Mouse (Mus musculus): ENCODE measurements around the gene En2.

Gene En2

DNA sequence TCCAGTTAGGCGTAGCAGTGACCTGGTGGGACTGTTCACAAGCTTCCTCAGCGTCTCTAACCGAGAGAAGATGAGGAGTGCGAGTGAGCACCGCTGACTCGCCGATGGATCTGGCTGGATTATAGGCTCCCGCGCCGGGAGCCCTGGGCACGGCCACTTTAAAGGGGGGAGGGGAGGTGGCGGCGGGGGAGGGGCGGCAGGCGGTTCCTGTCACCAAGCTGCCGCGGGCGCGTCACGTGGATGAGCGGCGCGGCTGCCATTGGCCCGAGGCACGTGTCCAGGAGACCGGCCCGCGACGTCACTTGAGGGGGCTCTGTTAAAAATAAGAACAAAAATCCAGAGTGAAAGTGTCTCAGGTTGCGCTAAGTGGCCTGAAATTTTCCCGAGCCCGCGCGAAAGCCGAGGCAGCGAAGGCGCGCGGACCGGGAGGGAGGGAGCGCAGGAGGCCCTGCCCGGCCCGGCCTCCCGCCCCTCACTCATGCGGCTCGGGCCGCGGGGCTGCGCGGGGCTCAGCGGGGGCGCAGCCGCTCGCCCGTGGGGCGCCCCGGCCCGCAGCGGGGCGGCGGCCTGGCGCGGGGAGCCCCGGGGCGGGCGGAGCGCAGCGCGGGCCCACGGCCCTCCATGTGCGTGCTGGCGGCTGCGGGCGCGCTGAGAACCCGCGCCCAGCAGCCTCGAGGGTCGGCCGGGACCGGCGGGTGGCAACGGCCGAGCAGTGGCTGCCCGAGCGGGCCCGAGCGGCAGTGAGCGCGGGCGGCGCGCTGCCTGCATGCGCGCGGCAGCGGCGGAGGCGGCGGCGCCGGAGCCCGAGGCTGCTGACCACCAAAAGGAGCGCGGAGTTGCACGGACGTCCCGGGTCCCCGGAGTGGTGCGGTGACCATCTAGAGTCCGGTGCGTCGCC, at the start of gene En2:
En2 (plus strand) TSS at position 337 of the 898 bp plus-strand sequence.
- DNase-seq (ENCODE audit: low spot score in 2 of 2), result no peak

DNA sequence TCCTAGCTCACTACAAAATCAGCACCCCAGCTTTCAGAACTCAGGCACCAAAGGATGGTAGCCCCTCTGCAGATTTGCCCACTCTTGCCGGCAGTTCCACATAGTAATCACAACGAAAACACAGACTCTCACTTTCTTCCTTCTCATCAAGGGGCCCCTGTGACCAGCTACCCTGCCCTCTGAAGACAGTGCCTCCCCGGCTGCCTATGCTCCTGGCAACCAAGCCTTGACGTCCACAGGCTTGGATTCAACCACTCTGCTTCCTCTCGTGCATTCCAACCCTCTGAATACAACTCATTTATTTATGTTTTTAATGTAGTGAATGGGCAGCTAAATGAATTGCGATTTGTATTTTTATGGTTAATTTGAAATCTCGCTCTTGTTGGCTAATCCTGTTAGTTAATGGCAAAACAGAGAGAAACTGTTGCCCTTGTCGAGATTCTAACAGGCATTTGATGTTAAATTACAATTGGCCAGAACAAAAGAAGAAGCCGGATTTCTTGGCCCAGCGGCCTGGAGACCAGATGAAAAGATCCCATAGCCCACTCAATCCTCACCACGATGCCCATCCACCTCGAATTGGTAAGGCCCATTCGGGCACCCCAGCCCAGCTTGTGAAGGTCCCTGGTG, 48.1 kb upstream of the En2 start:
- no peak for DNase-seq (ENCODE audit: low spot score in 2 of 2)

DNA sequence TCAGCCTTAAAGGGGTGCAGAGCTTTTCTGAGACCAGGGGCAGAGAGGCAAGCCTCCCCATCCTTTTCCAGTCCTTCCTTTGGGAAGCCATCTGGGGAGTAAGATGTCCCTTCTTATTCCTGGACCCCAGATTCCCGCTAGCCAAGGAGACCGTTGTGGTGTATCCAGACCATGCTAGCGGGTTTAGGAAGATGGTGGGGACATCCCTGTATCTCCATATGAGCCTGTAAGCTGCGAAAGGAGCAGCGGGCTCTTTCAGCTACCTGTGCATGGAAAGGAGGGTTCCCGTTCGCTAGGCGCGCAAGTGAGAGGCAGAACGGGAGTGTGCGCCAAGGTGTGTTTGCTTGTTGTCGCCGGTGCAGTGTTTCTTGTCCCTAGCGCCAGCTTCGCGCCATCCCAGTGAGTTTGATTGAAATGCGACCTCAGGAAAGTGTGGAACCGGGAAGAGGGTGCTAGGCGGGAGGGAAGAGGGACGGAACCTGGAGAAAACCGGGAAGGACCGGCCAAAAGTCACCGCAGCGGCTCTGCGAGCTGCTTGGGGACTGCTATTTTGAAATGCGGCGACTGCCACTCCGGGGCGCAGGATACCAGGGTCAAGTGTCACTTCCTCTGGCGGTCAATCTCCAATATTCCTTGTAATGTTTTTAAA, 47.5 kb upstream of the En2 start:
- DNase-seq (ENCODE audit: low spot score in 2 of 2), result no peak

DNA sequence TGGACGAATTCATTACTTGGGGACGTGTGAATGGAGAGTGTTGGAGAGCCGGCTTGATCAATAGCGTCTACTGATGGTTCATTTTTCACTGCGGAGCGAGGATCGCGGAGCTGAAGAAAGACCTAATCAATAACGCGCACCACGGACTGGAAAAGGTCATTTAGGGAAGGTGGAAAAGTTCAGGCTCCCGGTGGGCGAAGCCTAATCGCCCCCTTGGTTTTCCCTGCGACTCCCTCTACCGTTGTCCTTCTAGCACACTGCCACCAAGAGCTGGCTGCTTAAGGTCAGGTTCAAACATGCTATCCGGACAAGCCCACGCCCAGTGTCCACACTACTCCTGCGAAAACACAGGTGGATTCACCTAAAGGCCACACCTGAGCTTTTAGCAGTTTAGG, 47.0 kb upstream of the En2 start:
- no peak for DNase-seq (ENCODE audit: low spot score in 2 of 2)

DNA sequence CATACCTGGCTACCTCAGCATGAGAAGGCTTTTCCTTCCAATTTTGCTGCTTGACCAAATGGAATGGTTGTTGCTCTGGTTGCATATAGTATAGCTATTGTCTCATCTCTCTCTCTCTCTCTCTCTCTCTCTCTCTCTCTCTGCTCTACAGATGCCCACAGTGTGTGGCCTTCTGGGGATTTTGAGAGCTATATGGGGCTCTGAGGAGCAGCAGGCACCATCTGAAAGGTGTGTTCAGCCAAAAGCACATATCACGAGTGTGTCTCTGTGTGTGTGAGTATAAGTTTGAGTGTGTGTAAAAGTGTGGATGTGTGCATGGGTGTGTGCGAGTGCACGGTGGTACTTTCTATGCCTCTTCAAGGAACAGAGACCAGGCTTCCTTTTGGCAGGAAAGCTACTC, 45.9 kb upstream of the En2 start:
- DNase-seq (ENCODE audit: low spot score in 2 of 2), result no peak

DNA sequence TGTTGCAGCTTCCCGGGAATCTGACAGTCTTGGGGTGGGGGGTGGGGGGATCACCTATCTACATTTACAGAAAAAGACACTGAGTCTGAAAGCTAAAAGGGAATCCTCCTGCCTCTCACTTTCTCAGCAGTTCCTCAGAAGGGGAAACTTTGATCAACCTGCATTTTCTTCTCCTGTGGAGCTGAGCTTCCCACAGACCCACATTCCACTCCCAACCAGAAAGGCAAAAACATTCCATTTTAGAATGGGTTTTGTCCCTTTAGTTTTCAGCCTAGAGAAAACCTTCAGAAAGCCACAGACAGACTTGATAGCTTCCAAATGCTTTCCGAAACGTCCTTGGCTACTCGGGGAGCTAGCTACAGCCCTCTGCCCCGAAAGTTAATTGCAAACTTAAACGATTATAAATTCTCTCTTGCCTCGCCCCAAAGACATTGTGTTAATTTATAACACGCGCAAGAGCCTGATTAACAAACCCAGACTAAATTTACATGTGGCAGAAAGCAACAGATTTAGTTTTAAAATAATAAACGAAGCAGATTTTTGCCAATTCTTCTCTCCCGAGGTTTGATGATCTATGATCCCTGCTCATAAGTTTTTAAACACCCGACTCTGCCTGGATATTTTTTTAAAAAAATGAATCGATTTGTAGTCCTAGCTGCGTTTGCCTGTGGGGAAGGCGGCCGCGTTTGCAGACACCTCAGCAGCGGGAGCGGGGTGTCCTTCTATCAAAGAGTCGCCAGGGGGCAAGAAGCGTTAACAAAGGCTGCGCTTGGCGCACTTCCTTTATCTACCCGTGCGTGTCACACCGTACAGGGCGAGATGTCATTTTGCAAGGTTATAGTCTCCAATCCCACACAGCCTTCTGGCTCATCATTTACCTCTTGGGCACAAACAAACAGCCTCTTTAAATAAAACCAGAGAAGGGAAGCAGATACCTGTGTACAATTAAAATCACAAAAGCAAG, 42.7 kb upstream of the En2 start:
- DNase-seq (ENCODE audit: low spot score in 2 of 2), result peak; percentile 24 to 64

DNA sequence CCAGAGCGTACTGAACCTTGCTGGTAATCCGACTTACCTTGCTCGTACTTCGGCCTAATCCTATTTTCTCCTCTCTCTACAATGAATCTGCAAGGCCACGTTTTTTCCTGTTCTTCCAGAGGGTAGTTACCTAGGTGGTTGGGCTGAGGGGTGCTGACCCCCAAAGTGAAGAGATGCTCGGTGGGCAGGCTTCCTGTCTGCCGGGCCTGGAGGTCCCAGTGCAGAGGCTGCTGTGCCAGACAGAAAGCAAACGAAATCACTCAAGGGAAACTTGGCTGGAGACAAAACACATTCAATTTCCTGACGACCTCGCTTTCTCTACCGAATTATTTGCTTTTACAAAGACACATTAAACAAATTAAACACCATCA, 42.1 kb upstream of the En2 start:
- no peak for DNase-seq (ENCODE audit: low spot score in 2 of 2)

DNA sequence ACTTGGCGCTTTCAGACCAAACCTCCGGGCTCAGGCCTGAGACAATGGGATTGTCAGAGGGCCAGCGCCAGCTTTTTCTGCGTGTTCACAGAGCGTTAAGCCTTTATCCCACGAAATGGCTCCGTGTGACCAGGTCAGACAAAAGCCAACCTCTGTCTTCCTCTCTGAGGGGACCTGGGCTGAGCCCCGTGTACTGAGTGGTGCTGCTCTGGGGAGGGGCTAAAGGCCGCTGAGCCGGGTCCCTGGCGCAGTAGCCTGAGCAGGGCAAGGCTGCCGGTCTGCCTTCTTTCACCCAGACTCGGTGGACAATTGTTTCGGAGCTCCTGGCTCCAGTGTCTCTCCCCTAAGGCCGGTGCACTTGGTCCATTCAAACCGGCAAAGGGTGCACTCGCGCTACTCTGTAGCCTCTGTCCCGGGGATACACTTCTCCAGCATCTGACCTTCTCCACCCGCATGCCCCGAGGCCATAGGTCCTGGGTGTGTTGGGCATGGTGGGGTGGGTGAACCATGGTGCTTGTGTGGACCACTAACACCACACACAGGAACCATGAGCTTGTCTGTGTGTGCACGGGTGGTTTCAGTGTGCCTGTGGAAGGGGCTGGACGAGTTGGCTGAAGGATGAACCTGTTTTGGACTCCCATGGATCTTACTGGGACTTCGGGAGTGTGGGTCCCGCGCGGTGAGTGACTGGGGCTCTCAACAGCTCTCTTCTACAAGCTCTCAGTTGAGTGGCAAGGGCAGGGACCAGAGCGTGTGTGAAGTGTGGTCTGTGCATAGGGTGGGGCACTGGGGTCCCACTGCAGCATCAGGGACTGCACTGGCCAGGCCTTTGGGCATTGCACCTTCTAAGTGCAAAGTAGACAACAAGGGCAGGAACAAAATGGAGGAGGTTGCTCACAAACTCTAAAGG, 40.9 kb upstream of the En2 start:
- no peak for DNase-seq (ENCODE audit: low spot score in 2 of 2)

DNA sequence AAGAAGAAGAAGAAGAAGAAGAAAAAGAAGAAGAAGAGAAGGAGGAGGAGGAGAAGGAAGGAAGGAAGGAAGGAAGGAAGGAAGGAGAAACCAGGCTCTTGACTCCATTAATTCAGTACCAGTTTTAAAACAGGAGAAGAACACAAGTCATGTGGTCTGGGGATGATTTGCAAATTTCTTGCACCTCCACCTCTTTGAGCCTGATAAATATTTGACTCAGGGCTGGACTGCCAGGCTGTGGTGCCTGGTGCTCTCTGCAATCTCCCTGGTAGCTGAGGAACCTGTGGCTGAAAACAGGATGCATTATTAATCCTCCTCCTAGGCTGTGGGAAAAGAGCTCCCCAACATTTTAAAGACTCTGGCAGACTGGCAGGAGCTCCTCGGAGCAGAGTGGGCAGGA, 36.6 kb upstream of the En2 start:
- no peak for DNase-seq (ENCODE audit: low spot score in 2 of 2)

DNA sequence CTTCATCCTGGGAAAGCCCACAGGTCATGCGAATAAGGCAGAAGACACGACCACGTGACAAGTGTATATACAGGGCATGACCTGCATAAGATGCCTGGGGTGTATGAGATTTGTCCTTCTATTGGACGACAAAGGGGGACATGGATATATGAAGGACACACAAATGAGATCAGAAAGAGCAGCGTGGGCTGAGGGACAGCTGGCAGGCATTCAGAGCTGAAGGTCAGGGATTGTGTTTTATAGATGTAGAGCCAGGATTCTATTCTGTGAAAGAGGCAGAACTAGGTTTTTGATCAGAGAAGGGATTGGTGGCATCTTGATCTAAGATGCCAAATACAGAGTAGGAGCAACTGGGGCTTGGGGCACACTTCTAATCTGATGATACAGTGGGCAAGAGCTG, 33.3 kb upstream of the En2 start:
- no peak for DNase-seq (ENCODE audit: low spot score in 2 of 2)

DNA sequence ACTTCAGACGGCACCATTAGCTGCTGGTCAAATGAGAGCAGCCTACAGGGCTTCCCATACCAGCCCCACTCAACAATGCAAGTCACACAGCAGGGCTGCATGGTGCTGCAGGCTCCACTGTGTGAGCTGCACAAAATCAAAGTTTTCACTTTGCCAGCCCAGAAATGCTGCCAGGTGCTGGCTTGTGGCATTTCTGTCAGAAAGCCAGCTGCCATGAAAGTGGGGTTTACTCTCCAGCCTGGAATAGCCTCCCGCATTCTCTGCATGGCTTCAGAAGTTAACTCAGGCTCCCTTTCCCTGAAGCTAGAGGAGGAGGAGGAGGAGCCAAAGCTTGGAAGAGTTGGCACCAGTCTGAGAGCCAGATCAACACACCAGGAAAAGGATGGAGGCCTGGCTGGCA, 29.1 kb upstream of the En2 start:
- DNase-seq (ENCODE audit: low spot score in 2 of 2), result no peak

DNA sequence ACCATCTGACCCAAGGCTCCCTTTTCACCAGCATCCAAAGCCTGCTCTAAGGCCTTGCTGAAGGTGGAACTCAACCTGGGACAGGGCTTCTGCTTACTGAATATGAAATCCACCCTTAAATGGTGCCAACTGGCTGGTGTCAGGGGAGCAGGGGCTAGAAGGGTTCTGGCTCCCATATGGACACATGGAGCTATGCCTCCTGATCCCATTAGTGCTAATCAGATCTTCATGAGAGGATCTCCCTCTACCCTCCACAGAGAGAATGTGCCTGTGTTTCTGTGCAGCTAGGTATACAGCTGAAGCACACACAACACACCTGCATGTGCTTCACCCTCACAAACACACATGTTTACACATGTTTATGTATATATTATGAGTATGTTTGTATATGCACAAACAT, 20.9 kb upstream of the En2 start:
- DNase-seq (ENCODE audit: low spot score in 2 of 2), result no peak

DNA sequence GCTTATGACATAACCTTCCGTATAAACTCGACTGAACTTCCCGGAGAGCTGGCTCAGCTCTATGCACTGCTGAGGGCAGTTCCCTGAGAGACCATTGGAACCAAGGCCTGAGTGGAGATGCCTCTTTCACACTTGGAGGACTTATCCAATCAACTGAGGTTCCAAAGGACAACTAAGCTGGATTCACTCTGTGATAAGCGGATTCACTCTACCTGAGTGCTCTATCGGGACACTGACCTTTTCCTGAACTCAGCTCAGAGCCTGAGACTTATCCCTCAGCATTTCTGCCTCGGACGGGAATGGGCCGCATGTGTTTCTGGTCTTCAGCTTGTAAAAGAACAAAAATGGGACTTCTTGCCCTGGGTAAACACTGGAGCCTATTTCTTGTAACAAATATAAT, 19.5 kb upstream of the En2 start:
- no peak for DNase-seq (ENCODE audit: low spot score in 2 of 2)

DNA sequence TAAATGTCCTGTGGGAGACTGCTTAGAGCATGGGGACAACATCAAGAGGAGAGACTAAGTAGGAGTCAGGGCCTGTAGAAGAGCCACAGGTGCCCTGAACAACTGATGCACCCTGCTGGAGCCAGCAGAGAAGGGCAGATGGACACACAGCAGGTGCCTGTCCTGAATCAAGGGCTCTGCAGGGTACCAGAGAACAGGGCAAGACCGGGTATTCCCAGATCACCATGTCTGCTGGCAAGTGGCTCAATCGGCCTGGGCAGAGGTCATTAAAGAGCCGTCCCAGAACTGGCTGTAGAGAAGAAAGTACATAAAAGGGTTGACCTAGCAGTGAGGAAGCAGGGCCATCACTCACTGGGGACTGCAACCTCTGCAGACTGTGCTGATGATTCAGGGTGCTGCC, 17.0 kb upstream of the En2 start:
- no peak for DNase-seq (ENCODE audit: low spot score in 2 of 2)

DNA sequence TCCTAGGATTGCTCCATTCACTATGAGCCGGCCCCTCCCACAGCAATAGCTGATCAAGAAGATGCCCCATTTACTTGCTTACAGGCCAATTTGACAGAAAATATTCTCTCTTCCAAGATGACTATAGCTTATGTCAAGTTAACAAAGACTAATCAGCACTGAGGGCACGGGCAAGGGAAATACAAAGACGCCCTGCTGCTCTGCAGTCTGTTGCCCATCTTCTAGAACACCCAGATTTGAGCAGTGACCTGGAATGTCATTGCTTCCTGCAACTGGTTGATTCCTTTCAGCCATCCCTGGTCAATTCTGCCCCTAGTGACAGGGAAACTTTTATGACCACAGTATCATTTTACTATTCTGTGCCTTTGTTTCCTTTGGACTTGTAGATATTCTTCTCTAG, 16.1 kb upstream of the En2 start:
- no peak for DNase-seq (ENCODE audit: low spot score in 2 of 2)

DNA sequence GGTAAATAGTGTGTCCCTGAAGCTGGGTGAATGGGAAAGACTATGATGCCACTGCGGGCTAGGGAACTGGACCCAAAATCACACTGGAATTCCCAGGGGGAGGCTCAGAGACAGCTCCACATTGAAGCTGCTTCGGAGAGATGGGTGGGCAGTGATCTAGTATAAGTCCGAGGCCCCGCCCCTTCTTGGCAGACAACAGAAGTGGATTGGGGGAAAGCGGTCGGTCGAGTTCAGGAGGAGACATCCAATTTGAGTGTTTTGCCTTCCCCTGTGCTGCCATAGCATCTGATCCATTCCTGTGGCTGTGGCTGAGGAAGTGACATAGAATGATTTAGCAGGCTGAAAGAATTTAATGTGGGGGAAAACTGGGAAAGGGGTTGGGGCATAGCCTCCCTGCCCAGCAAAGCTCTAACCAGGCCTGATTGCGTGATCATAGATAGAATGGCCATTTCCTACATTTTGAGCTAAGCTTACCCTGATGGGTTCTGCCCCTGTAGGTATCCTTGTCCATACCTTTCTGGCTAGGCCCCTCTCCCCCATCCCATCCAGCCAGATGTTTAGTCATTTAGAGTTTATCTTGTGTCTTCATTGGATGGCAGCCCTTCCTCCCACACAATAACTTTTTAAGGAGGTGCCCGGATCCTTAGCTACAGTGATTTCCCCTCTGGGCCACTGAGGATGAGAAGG, 8.3 kb upstream of the En2 start:
- no peak for DNase-seq (ENCODE audit: low spot score in 2 of 2)

DNA sequence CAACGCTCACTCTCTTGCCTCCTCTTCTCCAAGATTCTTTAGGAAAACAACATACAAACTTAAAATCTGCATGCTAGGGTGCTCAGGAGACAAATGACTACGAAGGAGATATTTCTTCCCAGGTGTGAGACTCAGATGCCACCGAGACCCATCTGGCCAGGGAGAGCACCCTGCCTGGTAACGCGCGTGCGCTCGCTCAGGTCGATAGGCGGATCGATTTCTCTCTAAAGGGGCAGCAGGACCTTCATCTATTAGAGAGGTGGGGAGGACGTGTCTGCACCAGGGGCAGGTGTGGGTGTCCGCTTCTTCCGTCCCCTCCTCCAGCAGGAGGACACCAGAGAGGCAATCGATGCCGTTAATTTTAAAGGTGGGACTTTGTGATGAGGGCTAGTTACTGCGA, 7.7 kb upstream of the En2 start:
- DNase-seq (ENCODE audit: low spot score in 2 of 2), result no peak

DNA sequence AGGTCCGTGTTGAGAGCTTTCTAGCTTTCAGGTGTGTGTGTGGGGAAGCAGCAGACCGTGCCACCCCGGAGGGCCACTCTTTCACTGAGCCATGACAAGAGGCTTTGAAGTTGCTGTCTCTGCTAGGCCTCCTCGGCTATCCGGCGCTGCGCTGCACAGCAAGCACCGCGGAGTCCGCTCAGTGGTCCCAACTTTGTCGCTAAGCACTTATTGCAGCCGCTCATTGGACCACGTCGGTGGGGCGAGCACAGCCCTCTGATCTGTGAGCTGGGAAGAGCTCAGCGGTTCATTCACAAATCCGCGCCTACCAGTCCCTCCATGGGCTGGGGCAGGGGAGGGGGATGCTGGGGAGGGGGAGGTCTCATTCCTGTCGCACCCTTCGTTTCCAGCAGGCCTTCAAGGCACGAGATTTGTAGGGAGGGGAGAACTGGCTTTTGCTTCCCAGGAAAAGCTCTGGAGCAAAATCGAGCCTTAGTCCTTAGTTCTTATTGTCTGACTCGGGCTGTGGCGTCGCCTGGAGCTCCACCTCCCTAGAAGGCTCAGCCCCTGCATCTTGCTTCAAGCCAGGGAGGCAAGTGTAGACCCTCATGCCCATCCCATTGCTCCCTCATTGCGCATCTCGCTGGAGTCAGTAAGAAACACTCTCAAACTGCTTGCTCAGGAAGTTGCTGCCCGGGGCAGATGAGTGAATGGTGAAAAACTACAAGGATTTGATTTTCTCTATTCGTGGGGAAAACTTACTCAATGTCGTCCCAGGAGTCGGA, 7.0 kb upstream of the En2 start:
- DNase-seq (ENCODE audit: low spot score in 2 of 2), result no peak

DNA sequence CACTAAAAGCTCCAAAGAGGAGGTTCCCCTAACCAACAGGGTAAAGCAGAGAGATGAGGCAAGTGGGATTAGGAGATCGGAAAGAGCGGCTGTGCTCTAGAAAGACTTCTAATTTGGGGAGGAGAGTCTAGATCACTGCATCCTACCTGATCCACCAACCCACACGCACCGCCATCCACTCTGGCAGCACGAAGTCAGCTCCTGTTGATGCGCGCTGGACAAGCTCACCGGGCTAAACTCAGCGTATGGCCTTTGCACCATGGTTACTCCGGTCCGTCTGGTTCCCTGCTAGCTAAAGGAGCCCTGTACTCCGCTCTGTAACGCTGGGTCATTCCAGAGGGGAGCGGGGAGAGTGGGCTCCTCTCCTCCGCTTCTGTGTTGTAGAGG, 6.4 kb upstream of the En2 start:
- no peak for DNase-seq (ENCODE audit: low spot score in 2 of 2)

All from natural killer cell, adult 2 months (primary cell).